Mouse (Mus musculus): Measurements from ENCODE around the gene Ctf2. TPM values are rescaled to one million over a fixed set of nuclear protein-coding genes. Genes with fewer than 3 reads are reported as not detected.
A peak's percentile ranks its signal among the peaks of the same experiment; 100 is the strongest.

The Ctf2 gene
- polyA plus RNA-seq, 1 experiment from 2014 or later = 0.32 TPM

GRCm38 (mm10) chr7:127752069-127752468, 20.1 kb upstream of the Ctf2 start:
- H3K4me3 ChIP-seq (ENCODE audit: low read depth, low read length) = no peak overlapping the region
- H3K9ac ChIP-seq (ENCODE audit: low read length) = no peak overlapping the region
- H3K9me3 ChIP-seq (ENCODE audit: control insufficient read depth, low read length) = no peaks in the 10 kb centered on the region
- H3K4me1 ChIP-seq (ENCODE audit: control insufficient read depth, insufficient read depth, low read length) = peaks cover 8% of the 10 kb centered on the region
- ATAC-seq (ENCODE audit: insufficient number of reproducible peaks, low FRiP score, low TSS enrichment, low read depth) (no peak), DNase-seq (ENCODE audit: low spot score) (no peak)
- no peak overlapping the region for H3K4me2 ChIP-seq (ENCODE audit: low read depth, severe bottlenecking)
- peaks cover 57% of the 10 kb centered on the region for H3K36me3 ChIP-seq (ENCODE audit: control insufficient read depth, insufficient read depth, low read length)
- H3K27me3 ChIP-seq (ENCODE audit: control insufficient read depth, insufficient read depth, low read length) = no peaks in the 10 kb centered on the region
- no peak overlapping the region for H3K27ac ChIP-seq (replicated peaks; ENCODE audit: low read depth, low read length)
- 94% methylated on average over 27 of the region's 27 CpGs for WGBS

DNA sequence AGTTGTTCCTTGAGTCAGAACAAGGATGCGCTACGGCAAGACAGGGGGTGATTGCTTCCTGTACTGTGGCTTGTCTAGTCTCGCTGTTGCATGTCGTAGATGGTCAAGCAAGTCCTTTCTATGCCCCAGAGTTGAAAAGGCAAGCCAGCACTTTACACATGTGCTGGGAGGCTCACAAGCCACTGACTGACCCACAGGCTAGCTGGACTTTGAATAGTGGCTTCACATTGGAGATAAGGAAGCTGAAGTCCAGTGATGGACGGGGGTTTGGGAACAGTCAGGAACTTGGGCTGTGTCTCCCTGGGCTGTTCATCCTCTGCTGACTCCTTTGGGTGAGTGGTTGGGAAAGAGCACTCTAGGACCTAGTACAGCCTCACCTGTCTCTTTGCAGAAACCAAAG, 19.7 kb upstream of the Ctf2 start:
- WGBS = 93% methylated on average over 5 of the region's 5 CpGs
- ATAC-seq (ENCODE audit: insufficient number of reproducible peaks, low FRiP score, low TSS enrichment, low read depth) = no peak
- peaks cover 55% of the 10 kb centered on the region for H3K36me3 ChIP-seq (ENCODE audit: control insufficient read depth, insufficient read depth, low read length)
- H3K9ac ChIP-seq (ENCODE audit: low read length) = no peak overlapping the region
- H3K9me3 ChIP-seq (ENCODE audit: control insufficient read depth, low read length) = no peaks in the 10 kb centered on the region
- H3K4me1 ChIP-seq (ENCODE audit: control insufficient read depth, insufficient read depth, low read length) = peaks cover 8% of the 10 kb centered on the region
- H3K27me3 ChIP-seq (ENCODE audit: control insufficient read depth, insufficient read depth, low read length) = no peaks in the 10 kb centered on the region
- DNase-seq (ENCODE audit: low spot score) = no peak
- H3K27ac ChIP-seq (replicated peaks; ENCODE audit: low read depth, low read length) = no peak overlapping the region
- no peak overlapping the region for H3K4me2 ChIP-seq (ENCODE audit: low read depth, severe bottlenecking)
- H3K4me3 ChIP-seq (ENCODE audit: low read depth, low read length) = no peak overlapping the region

- H3K36me3 ChIP-seq (ENCODE audit: control insufficient read depth, insufficient read depth, low read length) = peaks cover 52% of the 10 kb centered on the region
- 90% methylated on average over 19 of the region's 19 CpGs for WGBS
- no peaks in the 10 kb centered on the region for H3K27me3 ChIP-seq (ENCODE audit: control insufficient read depth, insufficient read depth, low read length)
- H3K9ac ChIP-seq (ENCODE audit: low read length) = 0 out of 2 replicates have a peak overlapping the region, but pooled peaks have one; percentile 17
- no peak for ATAC-seq (ENCODE audit: insufficient number of reproducible peaks, low FRiP score, low TSS enrichment, low read depth)
- DNase-seq (ENCODE audit: low spot score) = no peak
- no peak overlapping the region for H3K4me3 ChIP-seq (ENCODE audit: low read depth, low read length)
- no peak overlapping the region for H3K4me2 ChIP-seq (ENCODE audit: low read depth, severe bottlenecking)
- H3K4me1 ChIP-seq (ENCODE audit: control insufficient read depth, insufficient read depth, low read length) = peaks cover 8% of the 10 kb centered on the region
- H3K27ac ChIP-seq (replicated peaks; ENCODE audit: low read depth, low read length) = no peak overlapping the region
- H3K9me3 ChIP-seq (ENCODE audit: control insufficient read depth, low read length) = no peaks in the 10 kb centered on the region
These were observed 18.5 kb upstream of the Ctf2 start for GRCm38 (mm10) chr7:127750131-127751127.

- Histone ChIP-seq H3K4me1 (ENCODE audit: control insufficient read depth, insufficient read depth, low read length) (peaks cover 8% of the 10 kb centered on the region), H3K9me3 (ENCODE audit: control insufficient read depth, low read length) (no peaks in the 10 kb centered on the region), H3K27me3 (ENCODE audit: control insufficient read depth, insufficient read depth, low read length) (no peaks in the 10 kb centered on the region), H3K36me3 (ENCODE audit: control insufficient read depth, insufficient read depth, low read length) (peaks cover 38% of the 10 kb centered on the region), H3K4me2 (ENCODE audit: low read depth, severe bottlenecking) (peak overlapping the region; percentile 80; the same call in 1 of the 2 replicates), H3K27ac (replicated peaks; ENCODE audit: low read depth, low read length) (no peak overlapping the region), H3K4me3 (ENCODE audit: low read depth, low read length) (peak overlapping the region; percentile 87), H3K9ac (ENCODE audit: low read length) (no peak overlapping the region)
- WGBS = 89% methylated on average over 28 of the region's 28 CpGs
- no peak for ATAC-seq (ENCODE audit: insufficient number of reproducible peaks, low FRiP score, low TSS enrichment, low read depth)
- DNase-seq (ENCODE audit: low spot score) = no peak
These were observed 16.2 kb upstream of the Ctf2 start for GRCm38 (mm10) chr7:127748235-127748560.

- Histone ChIP-seq H3K36me3 (ENCODE audit: control insufficient read depth, insufficient read depth, low read length) (peaks cover 33% of the 10 kb centered on the region), H3K27ac (replicated peaks; ENCODE audit: low read depth, low read length) (peak overlapping the region; percentile 93; the same call in 1 of the 2 replicates), H3K4me2 (ENCODE audit: low read depth, severe bottlenecking) (peak overlapping the region; percentile 80), H3K4me1 (ENCODE audit: control insufficient read depth, insufficient read depth, low read length) (peaks cover 8% of the 10 kb centered on the region), H3K4me3 (ENCODE audit: low read depth, low read length) (peak overlapping the region; percentile 87), H3K27me3 (ENCODE audit: control insufficient read depth, insufficient read depth, low read length) (no peaks in the 10 kb centered on the region), H3K9me3 (ENCODE audit: control insufficient read depth, low read length) (no peaks in the 10 kb centered on the region), H3K9ac (ENCODE audit: low read length) (peak overlapping the region; percentile 85; the same call in 1 of the 2 replicates)
- WGBS = 44% methylated on average over 6 of the region's 6 CpGs
- DNase-seq (ENCODE audit: low spot score) (no peak), ATAC-seq (ENCODE audit: insufficient number of reproducible peaks, low FRiP score, low TSS enrichment, low read depth) (no peak)
These were observed 15.7 kb upstream of the Ctf2 start for GRCm38 (mm10) chr7:127747559-127748234.

DNA sequence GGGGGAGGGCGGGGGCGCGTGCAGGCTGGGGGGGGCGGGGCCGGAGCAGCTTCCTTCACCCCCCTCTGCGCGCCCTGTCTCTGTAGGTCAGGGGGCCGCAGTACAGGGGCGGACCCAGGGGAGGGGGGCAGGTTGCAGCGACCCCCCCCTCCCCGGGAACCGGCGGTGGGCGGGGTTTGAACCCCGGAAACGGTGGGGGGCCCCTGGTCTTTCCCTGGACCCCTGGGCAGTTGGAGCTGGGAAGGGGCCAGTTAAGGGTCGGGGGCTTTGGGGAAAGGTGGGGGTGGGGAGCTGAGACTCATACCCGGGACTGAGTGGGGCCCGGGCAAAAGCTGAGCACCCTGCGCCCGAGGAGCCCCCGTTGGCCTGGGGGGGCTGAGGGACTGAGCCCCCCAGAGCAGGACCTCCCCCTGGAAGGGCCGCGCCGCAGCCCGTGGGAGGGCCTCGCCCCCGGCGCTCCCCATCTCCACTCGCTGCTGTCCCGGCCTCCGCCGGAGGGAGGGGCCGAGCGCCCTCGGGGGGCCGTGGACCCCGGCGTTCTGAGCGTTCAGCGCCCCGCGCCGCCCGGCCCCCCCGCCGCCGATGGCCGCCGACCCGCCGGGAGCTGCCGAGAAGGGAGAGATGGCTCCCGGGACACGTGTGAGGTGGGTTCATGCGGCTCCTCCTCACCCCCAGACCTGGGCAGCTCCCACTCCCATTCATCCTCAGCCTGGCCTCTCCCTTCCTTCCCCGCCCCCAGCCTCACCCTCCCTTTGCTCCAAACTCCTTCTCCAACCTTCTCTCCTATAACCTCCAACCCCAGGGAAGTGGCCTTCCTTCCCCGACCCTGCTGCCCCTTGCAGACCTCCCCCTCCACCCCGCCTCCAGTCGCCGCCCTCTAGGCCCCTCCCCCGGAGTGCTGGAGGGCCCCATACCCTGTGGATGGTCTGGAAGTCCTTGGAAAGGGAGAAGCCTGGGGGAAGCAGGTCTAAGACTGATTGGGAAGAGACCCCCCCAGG, 14.8 kb upstream of the Ctf2 start:
- DNase-seq (ENCODE audit: low spot score) (peak; percentile 77), ATAC-seq (ENCODE audit: insufficient number of reproducible peaks, low FRiP score, low TSS enrichment, low read depth) (peak; percentile 31)
- H3K4me3 ChIP-seq (ENCODE audit: low read depth, low read length) = peak overlapping the region; percentile 87
- WGBS = 0% methylated on average over 25 of the region's 62 CpGs
- H3K27ac ChIP-seq (replicated peaks; ENCODE audit: low read depth, low read length) = peak overlapping the region; percentile 93
- no peaks in the 10 kb centered on the region for H3K9me3 ChIP-seq (ENCODE audit: control insufficient read depth, low read length)
- peak overlapping the region; percentile 80 for H3K4me2 ChIP-seq (ENCODE audit: low read depth, severe bottlenecking)
- peak overlapping the region; percentile 85 for H3K9ac ChIP-seq (ENCODE audit: low read length)
- no peaks in the 10 kb centered on the region for H3K27me3 ChIP-seq (ENCODE audit: control insufficient read depth, insufficient read depth, low read length)
- peaks cover 25% of the 10 kb centered on the region for H3K36me3 ChIP-seq (ENCODE audit: control insufficient read depth, insufficient read depth, low read length)
- peaks cover 8% of the 10 kb centered on the region for H3K4me1 ChIP-seq (ENCODE audit: control insufficient read depth, insufficient read depth, low read length)

GRCm38 (mm10) chr7:127745652-127746493, 13.9 kb upstream of the Ctf2 start:
- Histone ChIP-seq H3K9me3 (ENCODE audit: control insufficient read depth, low read length) (no peaks in the 10 kb centered on the region), H3K4me2 (ENCODE audit: low read depth, severe bottlenecking) (peak overlapping the region; percentile 80), H3K4me1 (ENCODE audit: control insufficient read depth, insufficient read depth, low read length) (peaks cover 8% of the 10 kb centered on the region), H3K27me3 (ENCODE audit: control insufficient read depth, insufficient read depth, low read length) (no peaks in the 10 kb centered on the region), H3K27ac (replicated peaks; ENCODE audit: low read depth, low read length) (peak overlapping the region; percentile 93), H3K4me3 (ENCODE audit: low read depth, low read length) (peak overlapping the region; percentile 87), H3K36me3 (ENCODE audit: control insufficient read depth, insufficient read depth, low read length) (peaks cover 22% of the 10 kb centered on the region), H3K9ac (ENCODE audit: low read length) (peak overlapping the region; percentile 85)
- under 1% methylated on average over 39 of the region's 39 CpGs for WGBS
- DNase-seq (ENCODE audit: low spot score) = peak; percentile 97
- peak; percentile 84 for ATAC-seq (ENCODE audit: insufficient number of reproducible peaks, low FRiP score, low TSS enrichment, low read depth)
